Comparison of ENCODE assay signal across 8 mouse cellular contexts in genomic region chr17:6492950-6493349, GRCm38 (mm10).
DNase-seq lines count a peak whose midpoint lies in the region; ATAC-seq and TF ChIP-seq lines count a peak whose summit lies in the region.
"Not testable (repeated sequence)": the region's sequence is repeated elsewhere in the genome, so short reads cannot be mapped to it uniquely, and the experiment has no call there.

No protein-coding gene starts in this region.

- not testable (repeated sequence) for H3K4me1 ChIP-seq in CH12.LX (ENCODE audit: control insufficient read depth in 1 of 2, insufficient read depth in 2 of 2); neural tube, embryonic 14.5 days (ENCODE audit: control insufficient read depth, insufficient read depth, low read length)

- TF ChIP-seq RAD21 in CH12.LX (IDR thresholded peaks at IDR 0.05; ENCODE audit: low read depth, low read length): not testable (repeated sequence)

- in situ Hi-C loops in CH12.LX (cut with MboI; ENCODE audit: low pct_ligation_motif_present, low pct_unique_long_range_greater_than_20kb, low sequenced_read_pairs): not testable (repeated sequence)

- dilution Hi-C loops in CH12.LX (cut with MboI; ENCODE audit: extremely low pct_ligation_motif_present, extremely low pct_unique_long_range_greater_than_20kb, low sequenced_read_pairs): not testable (repeated sequence)

- H3K27ac ChIP-seq in CH12.LX (ENCODE audit: insufficient read depth, low read depth); neural tube, embryonic 14.5 days (ENCODE audit: low read depth, low read length): not testable (repeated sequence)

- H3K79me2 ChIP-seq in CH12.LX (replicated peaks; ENCODE audit: control insufficient read depth, extremely low read depth, insufficient read depth, poor library complexity, severe bottlenecking): not testable (repeated sequence)

- not testable (repeated sequence) for TF ChIP-seq CTCF in CH12.LX (conservative IDR thresholded peaks at IDR 0.05 in 1 of 2, IDR thresholded peaks at IDR 0.05 in 1 of 2; ENCODE audit: low read depth in 2 of 2, low read length in 2 of 2)

- TF ChIP-seq POLR2A in CH12.LX (IDR thresholded peaks at IDR 0.05; ENCODE audit: low read depth, low read length): not testable (repeated sequence)

- peak; percentile 24; the same call in 1 of the 2 replicates for ATAC-seq in neural tube, embryonic 14.5 days (ENCODE audit: low read depth)

- not testable (repeated sequence) for H3K4me3 ChIP-seq in CH12.LX (replicated peaks in 1 of 3; ENCODE audit: low read depth in 2 of 3, low read length in 2 of 3, poor library complexity in 1 of 3)
- peak overlapping the region; percentile 22; the same call in 1 of the 2 replicates for H3K4me3 ChIP-seq in neural tube, embryonic 14.5 days (ENCODE audit: low read depth, low read length)

- TF ChIP-seq EP300 in CH12.LX (IDR thresholded peaks at IDR 0.05; ENCODE audit: low read length): not testable (repeated sequence)

- H3K27me3 ChIP-seq in CH12.LX (replicated peaks); neural tube, embryonic 14.5 days (ENCODE audit: control insufficient read depth, insufficient read depth, low read length): not testable (repeated sequence)

- not testable (repeated sequence) for H3K9me3 ChIP-seq in CH12.LX (replicated peaks; ENCODE audit: low read length); neural tube, embryonic 14.5 days (ENCODE audit: control insufficient read depth, low read length)

- H3K9ac ChIP-seq in CH12.LX (ENCODE audit: insufficient read depth, low read depth); neural tube, embryonic 14.5 days (replicated peaks; ENCODE audit: low read depth, low read length): not testable (repeated sequence)

- intact Hi-C loops in heart, postnatal 36 days (cut with DNase I): not testable (repeated sequence)

- H3K36me3 ChIP-seq in CH12.LX (replicated peaks in 1 of 2; ENCODE audit: control insufficient read depth in 1 of 2, insufficient read depth in 1 of 2, low read length in 1 of 2); neural tube, embryonic 14.5 days (ENCODE audit: control insufficient read depth, insufficient read depth, low read length): not testable (repeated sequence)

- WGBS in neural tube, embryonic 14.5 days: 40% methylated on average over 21 of the region's 23 CpGs

- not testable (repeated sequence) for H3K4me2 ChIP-seq in CH12.LX (ENCODE audit: insufficient read depth, low read depth, poor library complexity, severe bottlenecking)
- H3K4me2 ChIP-seq in neural tube, embryonic 14.5 days (ENCODE audit: low read depth, low read length): peak overlapping the region; percentile 45; the same call in 1 of the 2 replicates

- DNase-seq in CH12.LX (ENCODE audit: extremely low read depth): not testable (repeated sequence)
- DNase-seq in cerebellum, adult 9-11 months: peak; percentile 93
- peak; percentile 69 to 70 for DNase-seq in frontal cortex, postnatal 14 days (ENCODE audit: low spot score in 2 of 2)
- peak; percentile 75 to 79 for DNase-seq in heart, postnatal 36 days
- DNase-seq in layer of hippocampus, adult 11-12 months (ENCODE audit: low spot score): peak; percentile 75
- DNase-seq in lung, adult 18-20 months: peak; percentile 78 to 81
- DNase-seq in testis, postnatal 10 days (ENCODE audit: low spot score): peak; percentile 84

TF ChIP-seq in CH12.LX, 34 proteins besides CTCF, POLR2A, EP300 and RAD21:
- 0 out of 2 replicates have a peak, but pooled peaks have one; percentile 31 for TF ChIP-seq NRF1 (IDR thresholded peaks at IDR 0.05; ENCODE audit: low read depth, low read length)
